22 mouse cellular contexts compared by ENCODE assay signal in genomic region chr17:61313424-61313823, GRCm38 (mm10).
DNase-seq lines count a peak whose midpoint lies in the region; ATAC-seq lines count a peak whose summit lies in the region.
"Had no signal": no experiment of that assay in that cellular context is flagged by ENCODE, and none has a peak within 500 bp of the region (broad histone marks: within the 10 kb centered on the region; RNA-seq: fewer than 3 reads in every experiment).

No protein-coding gene starts in this region.

- no peak overlapping the region for H3K4me2 ChIP-seq in midbrain, embryonic 11.5 days
- no peak overlapping the region for H3K4me2 ChIP-seq in midbrain, embryonic 14.5 days (ENCODE audit: low read length)

- no peak overlapping the region for H3K4me3 ChIP-seq in midbrain, embryonic 11.5 days (ENCODE audit: low read depth, low read length)
- no peak overlapping the region for H3K4me3 ChIP-seq in midbrain, embryonic 14.5 days (replicated peaks; ENCODE audit: low read depth, low read length)

- ATAC-seq in frontal cortex, adult (ENCODE audit: low TSS enrichment), result peak; percentile 52; the same call in 1 of the 2 replicates
- no peak for ATAC-seq in midbrain, embryonic 11.5 days (ENCODE audit: low FRiP score)
- ATAC-seq in midbrain, embryonic 14.5 days (ENCODE audit: low FRiP score, low TSS enrichment), result no peak
- ATAC-seq: activated CD4-positive, CD25-positive, alpha-beta regulatory T cell, adult 4 months; CD4-positive, CD25-positive, alpha-beta regulatory T cell, adult 4 months; Patski had no signal

- H3K27ac ChIP-seq in midbrain, embryonic 11.5 days (ENCODE audit: low read depth, low read length), result no peak overlapping the region
- H3K27ac ChIP-seq in midbrain, embryonic 14.5 days (replicated peaks; ENCODE audit: low read depth, low read length), result no peak overlapping the region

- H3K9me3 ChIP-seq in midbrain, embryonic 11.5 days (ENCODE audit: control insufficient read depth, low read length), result no peaks in the 10 kb centered on the region
- no peaks in the 10 kb centered on the region for H3K9me3 ChIP-seq in midbrain, embryonic 14.5 days (ENCODE audit: control insufficient read depth, low read length)

- H3K4me1 ChIP-seq in midbrain, embryonic 11.5 days (ENCODE audit: control insufficient read depth, insufficient read depth, low read length), result no peaks in the 10 kb centered on the region
- H3K4me1 ChIP-seq in midbrain, embryonic 14.5 days (ENCODE audit: control insufficient read depth, insufficient read depth, low read length), result no peaks in the 10 kb centered on the region

- H3K27me3 ChIP-seq in midbrain, embryonic 11.5 days (ENCODE audit: control insufficient read depth, insufficient read depth, low read length), result no peaks in the 10 kb centered on the region
- H3K27me3 ChIP-seq in midbrain, embryonic 14.5 days (ENCODE audit: control insufficient read depth, insufficient read depth, low read length), result no peaks in the 10 kb centered on the region
- H3K27me3 ChIP-seq: CH12.LX, Patski had no signal

- no peaks in the 10 kb centered on the region for H3K36me3 ChIP-seq in midbrain, embryonic 11.5 days (ENCODE audit: control insufficient read depth, insufficient read depth, low read length)
- H3K36me3 ChIP-seq in midbrain, embryonic 14.5 days (ENCODE audit: control insufficient read depth, insufficient read depth, low read length), result no peaks in the 10 kb centered on the region
- H3K36me3 ChIP-seq: G1E had no signal

- no peak overlapping the region for H3K9ac ChIP-seq in midbrain, embryonic 11.5 days (ENCODE audit: low read length)
- H3K9ac ChIP-seq in midbrain, embryonic 14.5 days (replicated peaks; ENCODE audit: low read length), result no peak overlapping the region

- DNase-seq in frontal cortex, postnatal 36 days (ENCODE audit: low spot score in 2 of 2), result no peak
- peak; percentile 77 for DNase-seq in midbrain, embryonic 11.5 days (ENCODE audit: low spot score, missing footprints)
- DNase-seq in midbrain, embryonic 14.5 days, result no peak
- DNase-seq in Muller cell, postnatal 12 days (ENCODE audit: inconsistent ontology term), result peak; percentile 32
- DNase-seq in lung, adult 18-20 months, result no peak
- DNase-seq: adrenal gland, adult 2 months; adrenal gland, adult 8-10 months; adrenal gland, postnatal 10 days; adrenal gland, postnatal 14 days; adrenal gland, postnatal 25 days; adrenal gland, postnatal 36 days; B cell, adult 2 months; cerebellum, adult 11 months; cerebellum, adult 11-12 months; cerebellum, adult 18-20 months; cerebellum, adult 2 months had no signal

- 96% methylated on average over 2 of the region's 2 CpGs for whole genome bisulfite sequencing in midbrain, embryonic 11.5 days
- 97% methylated on average over 2 of the region's 2 CpGs for WGBS in midbrain, embryonic 14.5 days

Comparison
In these comparisons a context has a peak if more than half of its experiments do, and no peak if none do; other contexts are left out.
1. DNase-seq: peak in midbrain, embryonic 11.5 days (single experiment) and Muller cell, postnatal 12 days (single experiment); none in frontal cortex, postnatal 36 days (0 of 2), midbrain, embryonic 14.5 days (single experiment) and lung, adult 18-20 months (0 of 2).